Mouse (Mus musculus) left cerebral cortex, postnatal 25 days (tissue): ENCODE data around the gene Slc44a1. TPM values are rescaled to one million over a fixed set of nuclear protein-coding genes. Genes with fewer than 3 reads are reported as not detected.
A peak's percentile ranks its signal among the peaks of the same experiment; 100 is the strongest.

Experiments used
- DNase-seq, 2 experiments: peaks; one replicate each; pipeline ENCODE4 v3.0.0; 2022; ENCODE audit warnings: low spot score in 2 of 2, mixed read lengths in 1 of 2
- intact Hi-C: fragments of 180-260 bp; cut with DNase I; formaldehyde crosslinking; loops from one replicate; pipeline ENCODE4 v1.15.1; 2025
- total RNA-seq, 2 experiments: library from RNA; stranded (reverse); gene quantifications; 2 replicates each; pipeline ENCODE4 v1.2.3; 2021

Slc44a1 gene
- total RNA-seq, 2 experiments from 2014 or later: 67.2 to 72.4 TPM

GRCm38 (mm10) chr4:53630963-53631315 is 190.7 kb downstream of the Slc44a1 start:
- intact Hi-C loops: no loop called here
- DNase-seq: no peak

GRCm38 (mm10) chr4:53631316-53632010 is 191.2 kb downstream of the Slc44a1 start, which contains the start of gene Fsd1l:
Fsd1l (plus strand) TSS chr4:53631471.
- intact Hi-C loops: no loop called here
- DNase-seq: peak; percentile 80 to 85

GRCm38 (mm10) chr4:53632011-53632349 is 191.8 kb downstream of the Slc44a1 start:
- no peak for DNase-seq
- intact Hi-C loops: no loop called here

- DNase-seq: no peak
- intact Hi-C loops: no loop called here
Measured at GRCm38 (mm10) chr4:53635336-53635735, 195.1 kb downstream of the Slc44a1 start.

- DNase-seq: no peak
Measured at GRCm38 (mm10) chr4:53637269-53637909, 197.2 kb downstream of the Slc44a1 start.

GRCm38 (mm10) chr4:53638549-53639123 is 198.4 kb downstream of the Slc44a1 start:
- intact Hi-C loops: no loop called here
- no peak for DNase-seq

More at GRCm38 (mm10) chr4:53637269-53637909, 197.2 kb downstream of the Slc44a1 start:
- intact Hi-C loops: no loop called here

GRCm38 (mm10) chr4:53658029-53658428 is 217.8 kb downstream of the Slc44a1 start:
- no peak for DNase-seq
- intact Hi-C loops: no loop called here

- intact Hi-C loops: no loop called here
- no peak for DNase-seq
Measured at GRCm38 (mm10) chr4:53660711-53661110, 220.5 kb downstream of the Slc44a1 start.

Other genes with a start within 250 kb of the Slc44a1 start
- 10 to 100 TPM; 33.7 to 36.1 TPM for gene Fsd1l, start 191.1 kb downstream of the Slc44a1 start, total RNA-seq